Mouse (Mus musculus): Measurements from ENCODE around the gene Rptor.

GRCm38 (mm10) chr11:119816798-119817361, 214.2 kb downstream of the Rptor start:
- TF ChIP-seq CTCF (IDR thresholded peaks at IDR 0.05; ENCODE audit: borderline replicate concordance, extremely low read depth, insufficient read depth, insufficient read length) (no peak), POLR2A (IDR thresholded peaks at IDR 0.05; ENCODE audit: borderline replicate concordance, extremely low read depth, insufficient read depth, insufficient read length, poor library complexity, severe bottlenecking) (no peak)
